Mouse (Mus musculus): ENCODE measurements around the gene Pafah1b3.

GRCm38 (mm10) chr7:25281166-25281733 lies 16.5 kb downstream of the Pafah1b3 start:
- TF ChIP-seq POLR2A (IDR thresholded peaks at IDR 0.05; ENCODE audit: low read depth, low read length) = no peak
- TF ChIP-seq CTCF (IDR thresholded peaks at IDR 0.05; ENCODE audit: extremely low read depth, insufficient read length, insufficient replicate concordance, low read depth, low read length) = no peak

Measured in small intestine, adult 2 months (tissue).